Mouse (Mus musculus) liver, embryonic 15.5 days (tissue): ENCODE measurements around the gene Col16a1. TPM values are rescaled to one million over a fixed set of nuclear protein-coding genes. Genes with fewer than 3 reads are reported as not detected.

Experiments used
- ATAC-seq: fragments of 200-750 bp; cut with Nextera tagmentation; 2 replicates; pipeline ENCODE4 v1.8.0; 2017; ENCODE audit warnings: moderate number of reproducible peaks, mild to moderate bottlenecking, moderate library complexity; ENCODE audit not compliant: insufficient read depth
- H3K27ac ChIP-seq: fragments of 300-500 bp; sonication (generic); replicated peaks from 2 replicates; pipeline ENCODE4 v1.5.1; 2015; ENCODE audit warnings: mild to moderate bottlenecking, inconsistent platforms
- H3K27me3 ChIP-seq: fragments of 300-500 bp; sonication (generic); 2 replicates; pipeline ENCODE4 v1.6.1; 2015; ENCODE audit warnings: mild to moderate bottlenecking, inconsistent platforms
- H3K36me3 ChIP-seq: fragments of 300-500 bp; sonication (generic); replicated peaks from 2 replicates; pipeline ENCODE4 v1.6.1; 2015; ENCODE audit warnings: moderate library complexity, mild to moderate bottlenecking, inconsistent platforms
- H3K4me1 ChIP-seq: fragments of 300-500 bp; sonication (generic); replicated peaks from 2 replicates; pipeline ENCODE4 v1.6.1; 2015; ENCODE audit warnings: inconsistent platforms
- H3K4me2 ChIP-seq: fragments of 300-500 bp; sonication (generic); 2 replicates; pipeline ENCODE4 v1.6.1; 2015; ENCODE audit warnings: moderate library complexity, mild to moderate bottlenecking, inconsistent platforms
- H3K4me3 ChIP-seq: fragments of 300-500 bp; sonication (generic); replicated peaks from 2 replicates; pipeline ENCODE4 v1.5.1; 2015; ENCODE audit warnings: mild to moderate bottlenecking, inconsistent platforms
- H3K9ac ChIP-seq: fragments of 300-500 bp; sonication (generic); 2 replicates; pipeline ENCODE4 v1.6.1; 2015; ENCODE audit warnings: moderate library complexity, mild to moderate bottlenecking, inconsistent platforms
- H3K9me3 ChIP-seq: fragments of 300-500 bp; sonication (generic); replicated peaks from 2 replicates; pipeline ENCODE4 v1.6.1; 2016; ENCODE audit warnings: inconsistent platforms
- WGBS: fragments of 180-500 bp; shearing (Covaris S2); methylation state at CpG from one replicate; pipeline ENCODE4 v1.1.7; 2015; ENCODE audit warnings: mixed read lengths; ENCODE audit not compliant: insufficient replicate concordance; 5-methylcytosine and 5-hydroxymethylcytosine counted together
- polyA plus RNA-seq: library from polyadenylated mRNA; unstranded; fragments of >200 nt; fragmentation: Nextera tagmentation; extraction: Ambion mirVana; gene quantifications from 2 replicates; pipeline ENCODE4 v1.2.1, GENCODE M21; 2015

The Col16a1 gene
- polyA plus RNA-seq, 1 experiment from 2014 or later: 3.4 TPM

DNA sequence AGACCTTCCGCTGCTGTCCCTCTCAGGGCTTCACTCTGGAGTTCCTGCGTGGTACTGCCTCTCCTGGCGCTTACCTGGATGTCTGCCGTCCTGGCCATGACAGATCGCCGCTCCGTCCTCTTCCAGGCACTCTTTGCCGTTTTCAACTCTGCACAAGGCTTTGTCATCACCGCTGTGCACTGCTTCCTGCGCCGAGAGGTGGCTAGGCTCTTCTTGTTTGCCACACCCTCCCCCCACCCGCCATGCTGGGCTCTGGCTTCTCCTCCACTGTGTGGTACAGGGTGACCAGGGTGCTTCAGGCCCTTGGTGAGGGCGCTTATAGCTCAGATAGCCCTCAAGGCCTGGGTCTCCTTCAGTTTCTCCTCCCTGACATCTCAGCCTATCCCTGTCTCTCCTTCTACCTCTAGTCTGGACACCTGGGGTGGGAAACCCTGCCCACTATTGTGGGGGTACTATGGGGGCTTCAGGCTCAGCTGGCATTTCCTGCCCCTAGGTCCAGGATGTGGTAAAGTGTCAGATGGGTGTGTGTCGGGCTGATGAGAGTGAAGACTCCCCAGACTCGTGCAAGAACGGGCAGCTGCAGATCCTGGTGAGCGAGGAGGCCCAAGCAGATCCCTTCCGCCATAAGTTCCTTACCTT is 30.5 kb upstream of the Col16a1 start:
- 52% methylated on average over 18 of the region's 18 CpGs for WGBS
- no peaks in the 10 kb centered on the region for H3K36me3 ChIP-seq
- H3K27ac ChIP-seq: no peak overlapping the region
- no peak overlapping the region for H3K9ac ChIP-seq
- H3K9me3 ChIP-seq: no peaks in the 10 kb centered on the region
- no peak for ATAC-seq
- H3K4me3 ChIP-seq: no peak overlapping the region
- H3K4me1 ChIP-seq: no peaks in the 10 kb centered on the region
- no peak overlapping the region for H3K4me2 ChIP-seq
- peaks cover 19% of the 10 kb centered on the region for H3K27me3 ChIP-seq

DNA sequence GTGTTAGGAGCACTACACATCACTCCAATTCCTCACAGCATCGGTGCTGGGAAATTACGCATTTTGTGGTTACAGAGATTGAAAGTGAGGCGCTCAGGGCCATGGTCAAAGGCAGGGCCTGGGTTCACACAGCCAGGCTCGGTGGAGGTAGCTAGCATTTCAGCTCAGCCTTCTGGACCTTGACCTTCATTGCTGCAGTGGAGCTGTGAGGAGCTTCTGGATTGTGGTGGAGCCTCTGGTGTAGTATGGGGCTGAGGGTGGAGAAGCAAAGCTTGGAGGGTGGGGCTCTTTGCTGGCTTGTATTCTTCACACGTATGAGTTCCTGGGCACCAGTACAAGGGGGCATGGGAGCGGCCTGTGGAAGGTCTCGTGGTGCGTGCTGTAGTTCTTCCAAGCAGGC is 24.7 kb upstream of the Col16a1 start:
- Histone ChIP-seq H3K27me3 (no peaks in the 10 kb centered on the region; the same call in none of the 2 replicates), H3K9me3 (no peaks in the 10 kb centered on the region), H3K4me2 (no peak overlapping the region), H3K4me1 (no peaks in the 10 kb centered on the region), H3K4me3 (no peak overlapping the region), H3K36me3 (no peaks in the 10 kb centered on the region), H3K9ac (no peak overlapping the region), H3K27ac (no peak overlapping the region)
- 61% methylated on average over 8 of the region's 8 CpGs for WGBS
- ATAC-seq: no peak

DNA sequence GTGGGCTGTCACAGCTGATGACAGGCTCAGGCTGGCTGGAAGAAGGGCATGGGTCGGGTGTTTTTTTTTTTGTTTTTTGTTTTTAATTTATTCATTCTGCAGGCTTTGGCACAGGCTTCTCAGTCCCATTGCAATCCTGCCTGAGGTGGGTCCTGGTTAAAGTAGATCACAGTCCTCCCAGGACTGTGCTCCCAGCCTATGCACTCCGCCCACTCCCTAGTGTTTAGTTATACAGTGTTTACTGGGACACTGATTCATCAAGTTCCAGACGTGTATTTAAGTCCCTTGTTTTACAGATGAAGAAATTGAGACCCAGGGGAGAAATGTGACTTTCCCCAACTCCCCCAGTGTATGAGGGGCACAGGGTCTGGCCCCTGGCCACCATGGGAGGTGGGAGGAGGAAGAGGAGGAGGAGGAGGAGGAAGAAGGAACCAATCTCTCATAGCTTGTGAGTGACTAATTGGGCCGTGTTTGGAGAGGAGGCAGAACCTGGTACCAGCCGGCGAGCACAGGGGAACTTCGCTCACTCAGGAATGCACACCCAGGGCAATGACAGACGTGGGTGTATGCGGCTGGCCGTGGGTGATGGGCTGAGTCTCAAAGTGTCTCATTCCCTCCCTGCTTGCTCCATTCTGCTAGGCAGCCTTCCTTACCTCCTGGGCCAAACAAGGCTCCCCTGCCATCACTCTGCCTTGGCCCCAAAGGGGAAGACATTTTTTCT is 24.0 kb upstream of the Col16a1 start:
- Histone ChIP-seq H3K27me3 (no peaks in the 10 kb centered on the region; the same call in none of the 2 replicates), H3K4me3 (no peak overlapping the region), H3K9me3 (no peaks in the 10 kb centered on the region), H3K4me1 (no peaks in the 10 kb centered on the region), H3K9ac (no peak overlapping the region), H3K4me2 (no peak overlapping the region), H3K27ac (no peak overlapping the region), H3K36me3 (no peaks in the 10 kb centered on the region)
- WGBS: 51% methylated on average over 10 of the region's 10 CpGs
- ATAC-seq: no peak

DNA sequence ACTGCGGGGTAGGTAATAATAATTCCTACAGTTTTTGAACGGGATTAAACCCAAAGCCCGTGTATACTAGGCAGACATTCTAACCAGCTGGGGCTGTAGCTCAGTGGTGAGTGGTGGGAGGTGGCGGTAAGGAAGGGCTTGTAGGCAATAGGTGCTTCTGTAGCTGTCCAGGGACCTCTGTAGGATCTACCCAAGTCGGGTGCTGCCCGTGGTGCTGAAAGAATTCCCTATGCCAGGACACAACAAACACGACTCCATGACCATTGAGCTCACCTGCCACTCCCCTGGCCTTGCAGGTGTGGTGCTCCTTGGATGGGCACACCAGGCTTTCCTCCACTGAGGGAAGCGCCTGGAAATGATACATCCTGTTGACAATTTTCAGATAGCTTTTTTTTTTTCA is 22.1 kb upstream of the Col16a1 start:
- WGBS: 33% methylated on average over 8 of the region's 8 CpGs

DNA sequence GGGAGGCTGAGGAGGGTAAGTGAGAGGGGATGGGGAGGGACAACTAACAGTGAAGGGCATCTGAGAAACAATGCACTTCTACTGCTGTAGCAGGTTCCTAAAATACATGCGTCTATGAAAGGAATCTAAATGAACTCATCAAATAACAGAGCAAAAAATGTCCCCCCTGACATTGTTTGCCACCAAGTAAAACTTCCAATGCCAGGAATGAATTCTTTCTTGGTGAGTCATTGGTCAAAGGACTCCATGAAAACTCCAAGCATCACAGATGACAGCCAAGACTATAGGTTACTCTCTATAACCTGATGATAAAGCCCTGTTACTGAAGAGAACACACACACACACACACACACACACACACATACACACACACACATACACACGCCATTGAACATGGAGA is 16.5 kb upstream of the Col16a1 start:
- Histone ChIP-seq H3K27ac (no peak overlapping the region), H3K4me3 (no peak overlapping the region), H3K4me1 (no peaks in the 10 kb centered on the region), H3K9ac (no peak overlapping the region), H3K36me3 (no peaks in the 10 kb centered on the region), H3K27me3 (peaks cover 30% of the 10 kb centered on the region), H3K4me2 (no peak overlapping the region), H3K9me3 (no peaks in the 10 kb centered on the region)
- 48% methylated on average over 2 of the region's 2 CpGs for WGBS
- no peak for ATAC-seq

More for the DNA sequence above, 22.1 kb upstream of the Col16a1 start:
- no peak overlapping the region for H3K4me3 ChIP-seq
- no peaks in the 10 kb centered on the region for H3K36me3 ChIP-seq
- ATAC-seq: no peak
- no peaks in the 10 kb centered on the region for H3K9me3 ChIP-seq
- H3K4me2 ChIP-seq: no peak overlapping the region
- H3K9ac ChIP-seq: no peak overlapping the region
- no peaks in the 10 kb centered on the region; the same call in 1 of the 2 replicates for H3K27me3 ChIP-seq
- H3K4me1 ChIP-seq: no peaks in the 10 kb centered on the region
- H3K27ac ChIP-seq: no peak overlapping the region

DNA sequence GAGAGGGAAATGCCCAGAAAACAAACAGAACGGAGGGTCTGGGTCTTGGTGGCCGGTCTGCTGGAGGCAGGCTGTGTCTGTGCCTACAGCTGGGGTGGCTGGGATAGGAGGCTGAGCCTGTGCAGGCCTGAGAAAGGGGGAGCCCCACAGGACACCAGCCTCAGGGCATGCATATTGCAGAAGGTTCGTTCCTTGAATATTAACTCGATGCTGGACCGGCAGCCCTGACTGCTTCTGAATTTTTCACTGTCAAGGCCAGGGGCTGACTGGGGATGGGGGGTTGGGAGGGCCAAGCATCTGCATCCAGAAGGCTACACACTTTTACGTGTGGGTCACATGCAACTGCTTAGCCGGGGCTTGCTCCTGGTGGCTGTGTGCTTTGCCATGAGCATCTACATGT is 14.1 kb upstream of the Col16a1 start:
- 62% methylated on average over 7 of the region's 7 CpGs for WGBS
- H3K27ac ChIP-seq: no peak overlapping the region
- no peaks in the 10 kb centered on the region for H3K4me1 ChIP-seq
- H3K36me3 ChIP-seq: no peaks in the 10 kb centered on the region
- H3K4me3 ChIP-seq: no peak overlapping the region
- H3K4me2 ChIP-seq: no peak overlapping the region
- no peaks in the 10 kb centered on the region for H3K9me3 ChIP-seq
- H3K27me3 ChIP-seq: peaks cover 49% of the 10 kb centered on the region
- no peak overlapping the region for H3K9ac ChIP-seq
- ATAC-seq: no peak

DNA sequence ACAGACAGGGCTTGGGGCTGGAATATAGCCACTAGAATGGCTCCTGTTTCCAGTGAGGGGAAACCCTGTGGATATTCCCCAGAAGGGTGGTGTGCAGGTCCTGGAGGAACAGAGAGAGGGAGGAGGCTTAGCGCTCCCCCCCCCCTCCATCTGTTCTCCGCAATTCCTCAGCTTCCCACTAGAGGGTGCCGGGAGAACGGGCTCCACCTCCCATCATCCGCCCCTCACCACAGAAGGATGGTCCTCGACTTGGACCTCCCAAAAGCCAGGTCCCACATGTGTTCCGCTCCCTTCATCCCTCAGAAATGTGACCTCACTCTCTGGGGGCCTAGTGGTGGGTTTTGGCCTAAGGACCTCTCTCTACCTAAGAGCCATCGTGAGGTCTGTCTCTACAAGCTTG is 11.5 kb upstream of the Col16a1 start:
- ATAC-seq: no peak

DNA sequence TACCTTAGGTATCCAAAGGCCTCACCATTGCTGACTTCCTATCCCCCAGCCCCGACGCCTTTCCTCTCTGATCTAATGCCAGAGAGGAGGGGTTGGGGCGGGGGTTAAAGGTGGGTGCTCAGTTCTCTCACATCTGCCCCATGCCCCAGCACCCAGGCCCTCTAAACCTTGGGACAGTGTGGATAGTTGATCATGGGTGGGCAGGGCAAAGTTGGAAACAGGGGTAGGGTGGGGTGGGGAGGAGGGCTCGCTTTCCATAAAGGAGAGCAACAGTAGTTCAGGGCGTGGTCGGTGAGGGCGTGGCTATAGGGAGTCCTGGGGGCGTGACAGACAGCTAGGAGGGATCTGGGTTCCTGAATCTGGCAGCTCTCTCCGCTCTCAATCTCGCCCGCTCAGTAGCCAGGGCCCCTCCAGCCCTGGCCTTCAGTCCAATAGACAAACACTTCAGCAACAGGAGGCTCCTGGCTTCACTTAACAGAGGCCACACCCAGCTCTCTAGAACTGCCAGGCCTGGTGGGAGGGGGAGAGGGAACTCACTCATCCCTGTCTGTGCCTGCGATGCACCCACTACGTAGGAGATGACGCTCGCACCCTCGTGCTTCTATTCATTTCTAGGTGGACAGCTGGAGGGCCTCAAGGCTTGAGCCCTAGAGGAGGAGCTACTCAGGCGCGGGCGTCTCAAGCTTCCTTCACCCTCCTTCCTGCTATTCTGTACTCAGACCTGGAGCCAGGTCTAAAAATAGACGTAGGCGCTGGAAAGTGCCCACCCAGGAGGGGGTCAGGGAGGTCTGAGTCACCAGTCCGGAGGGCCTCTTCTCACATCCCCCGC is 10.9 kb upstream of the Col16a1 start:
- Histone ChIP-seq H3K36me3 (no peaks in the 10 kb centered on the region), H3K4me1 (no peaks in the 10 kb centered on the region), H3K27me3 (peaks cover 49% of the 10 kb centered on the region), H3K9ac (no peak overlapping the region), H3K4me2 (no peak overlapping the region), H3K27ac (no peak overlapping the region), H3K4me3 (no peak overlapping the region), H3K9me3 (no peaks in the 10 kb centered on the region)
- WGBS: 13% methylated on average over 23 of the region's 23 CpGs
- ATAC-seq: no peak

More for the DNA sequence above, 11.5 kb upstream of the Col16a1 start:
- no peaks in the 10 kb centered on the region for H3K36me3 ChIP-seq
- 3% methylated on average over 8 of the region's 8 CpGs for WGBS
- H3K27me3 ChIP-seq: peaks cover 49% of the 10 kb centered on the region
- no peaks in the 10 kb centered on the region for H3K9me3 ChIP-seq
- no peak overlapping the region for H3K9ac ChIP-seq
- no peak overlapping the region for H3K4me2 ChIP-seq
- H3K27ac ChIP-seq: no peak overlapping the region
- no peaks in the 10 kb centered on the region for H3K4me1 ChIP-seq
- no peak overlapping the region for H3K4me3 ChIP-seq

DNA sequence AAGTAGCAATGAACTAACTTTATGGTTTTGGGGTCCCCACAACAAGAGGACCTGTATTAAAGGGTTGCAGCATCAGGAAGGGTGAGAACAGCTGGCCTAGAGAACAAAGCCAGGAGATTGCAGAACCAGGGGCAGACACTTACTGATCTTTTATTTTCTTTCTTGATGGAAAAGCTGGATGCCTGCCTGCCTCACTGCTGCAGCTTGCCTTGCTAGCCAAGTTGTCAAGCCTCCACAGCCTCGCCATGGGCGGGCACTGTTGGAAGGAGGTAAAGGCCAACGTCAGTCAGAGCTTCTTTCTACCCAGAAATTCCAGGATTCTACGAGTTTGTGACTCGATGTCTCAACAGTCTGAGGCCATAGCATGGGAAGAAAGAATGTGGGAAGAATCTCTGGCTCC is 8.3 kb upstream of the Col16a1 start:
- Histone ChIP-seq H3K4me3 (no peak overlapping the region), H3K4me1 (no peaks in the 10 kb centered on the region), H3K36me3 (no peaks in the 10 kb centered on the region), H3K9ac (no peak overlapping the region), H3K9me3 (no peaks in the 10 kb centered on the region), H3K27ac (no peak overlapping the region), H3K27me3 (peaks cover 34% of the 10 kb centered on the region), H3K4me2 (no peak overlapping the region)
- no peak for ATAC-seq
- WGBS: 37% methylated on average over 5 of the region's 5 CpGs

DNA sequence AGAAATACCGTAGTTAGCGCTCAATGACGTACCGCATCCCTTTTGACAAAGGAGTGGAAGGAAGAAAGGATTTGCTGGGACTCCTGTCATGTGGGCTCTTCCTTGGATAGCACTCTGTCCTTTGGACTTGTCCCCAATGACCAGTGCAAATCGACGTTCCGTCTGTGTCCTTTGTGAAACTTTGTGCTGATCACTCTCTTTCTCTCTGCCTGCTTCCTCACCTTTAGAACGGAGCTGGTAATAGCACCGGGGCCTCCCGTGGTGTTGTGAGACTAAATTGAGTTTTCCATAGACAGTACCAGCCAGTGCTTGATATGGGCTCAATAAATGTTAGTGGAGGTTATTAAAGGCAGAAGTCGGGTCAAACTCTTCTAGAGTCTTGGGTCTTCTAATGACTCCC is 6.6 kb upstream of the Col16a1 start:
- no peak overlapping the region for H3K4me2 ChIP-seq
- WGBS: 71% methylated on average over 11 of the region's 11 CpGs
- H3K27me3 ChIP-seq: peaks cover 26% of the 10 kb centered on the region
- no peak overlapping the region for H3K9ac ChIP-seq
- no peak for ATAC-seq
- H3K4me3 ChIP-seq: no peak overlapping the region
- H3K27ac ChIP-seq: no peak overlapping the region
- H3K36me3 ChIP-seq: no peaks in the 10 kb centered on the region
- no peaks in the 10 kb centered on the region for H3K4me1 ChIP-seq
- no peaks in the 10 kb centered on the region for H3K9me3 ChIP-seq

DNA sequence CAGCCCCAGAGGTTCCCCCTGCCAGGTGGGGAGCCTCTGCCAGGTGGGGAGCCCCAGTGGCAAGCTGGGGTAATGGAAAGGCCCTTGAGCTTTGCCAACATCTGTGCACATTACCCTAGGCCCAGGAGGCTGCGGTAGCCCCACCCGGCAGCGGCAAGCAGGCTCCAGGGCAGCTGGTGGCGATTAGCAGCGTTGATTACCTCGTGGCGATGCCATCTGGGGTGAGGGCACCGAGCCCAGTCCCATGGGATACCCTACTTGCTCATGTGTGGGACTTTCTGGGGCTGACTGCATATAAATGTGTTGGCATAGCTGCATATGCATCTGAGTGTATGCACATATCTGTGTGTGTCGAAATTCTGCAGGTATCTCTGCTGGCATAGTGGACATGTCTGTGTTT is 3.4 kb upstream of the Col16a1 start:
- Histone ChIP-seq H3K4me1 (no peaks in the 10 kb centered on the region), H3K36me3 (no peaks in the 10 kb centered on the region), H3K9ac (no peak overlapping the region), H3K4me3 (no peak overlapping the region), H3K9me3 (no peaks in the 10 kb centered on the region), H3K4me2 (no peak overlapping the region), H3K27ac (no peak overlapping the region), H3K27me3 (peaks cover 35% of the 10 kb centered on the region)
- ATAC-seq: no peak
- WGBS: 59% methylated on average over 9 of the region's 9 CpGs
